Mouse (Mus musculus) spleen, adult 2 months (tissue): ENCODE results near the gene Tpst2. TPM values are rescaled to one million over a fixed set of nuclear protein-coding genes. Genes with fewer than 3 reads are reported as not detected.
A peak's percentile ranks its signal among the peaks of the same experiment; 100 is the strongest.

Experiments used
- DNase-seq, 2 experiments: peaks; one replicate each; pipeline versions ENCODE4 v3.0.0 to v3.0.0-alpha.2; 2012 to 2021; ENCODE audit warnings: low spot score in 2 of 2, low read depth in 1 of 2
- H3K27ac ChIP-seq: fragments of 200-500 bp; 2 replicates; pipeline ENCODE4 v1.5.1; 2012; ENCODE audit warnings: low read length, inconsistent platforms; ENCODE audit not compliant: insufficient read depth
- H3K27me3 ChIP-seq: fragments of 200-500 bp; 2 replicates; pipeline ENCODE4 v1.6.1; 2012; ENCODE audit warnings: mild to moderate bottlenecking, moderate library complexity, low read length, inconsistent platforms; ENCODE audit not compliant: control insufficient read depth, insufficient read depth
- H3K36me3 ChIP-seq: fragments of 200-500 bp; 2 replicates; pipeline ENCODE4 v1.6.1; 2012; ENCODE audit warnings: mild to moderate bottlenecking, low read length, inconsistent platforms; ENCODE audit not compliant: control insufficient read depth, insufficient read depth
- H3K4me1 ChIP-seq: fragments of 200-500 bp; 2 replicates; pipeline ENCODE4 v1.6.1; 2011; ENCODE audit warnings: inconsistent platforms; ENCODE audit not compliant: control insufficient read depth, insufficient read depth, insufficient read length
- H3K4me3 ChIP-seq: fragments of 200-500 bp; 2 replicates; pipeline ENCODE4 v1.5.1; 2011; ENCODE audit warnings: mild to moderate bottlenecking, inconsistent platforms; ENCODE audit not compliant: insufficient read depth, insufficient read length; ENCODE audit errors: extremely low read depth
- CTCF ChIP-seq: fragments of 200-500 bp; IDR thresholded peaks from 2 replicates; pipeline ENCODE4 v1.5.1; 2011; ENCODE audit warnings: mild to moderate bottlenecking, inconsistent platforms; ENCODE audit not compliant: insufficient read depth, insufficient read length, insufficient replicate concordance; ENCODE audit errors: extremely low read depth
- POLR2A ChIP-seq: fragments of 200-500 bp; IDR thresholded peaks from 2 replicates; pipeline ENCODE4 v1.6.1; 2011; ENCODE audit warnings: low read depth, low read length, inconsistent platforms
- WGBS: fragments of 180-500 bp; shearing (Covaris S2); methylation state at CpG from one replicate; pipeline ENCODE4 v1.1.7; 2018; 5-methylcytosine and 5-hydroxymethylcytosine counted together
- polyA plus RNA-seq: library from polyadenylated mRNA; depleted of rRNA; stranded (reverse); fragments of >200 nt; gene quantifications from 2 replicates; pipeline ENCODE4 v1.2.3, GENCODE M21; 2012

The Tpst2 gene
- polyA plus RNA-seq, 1 experiment = 102 TPM

DNA sequence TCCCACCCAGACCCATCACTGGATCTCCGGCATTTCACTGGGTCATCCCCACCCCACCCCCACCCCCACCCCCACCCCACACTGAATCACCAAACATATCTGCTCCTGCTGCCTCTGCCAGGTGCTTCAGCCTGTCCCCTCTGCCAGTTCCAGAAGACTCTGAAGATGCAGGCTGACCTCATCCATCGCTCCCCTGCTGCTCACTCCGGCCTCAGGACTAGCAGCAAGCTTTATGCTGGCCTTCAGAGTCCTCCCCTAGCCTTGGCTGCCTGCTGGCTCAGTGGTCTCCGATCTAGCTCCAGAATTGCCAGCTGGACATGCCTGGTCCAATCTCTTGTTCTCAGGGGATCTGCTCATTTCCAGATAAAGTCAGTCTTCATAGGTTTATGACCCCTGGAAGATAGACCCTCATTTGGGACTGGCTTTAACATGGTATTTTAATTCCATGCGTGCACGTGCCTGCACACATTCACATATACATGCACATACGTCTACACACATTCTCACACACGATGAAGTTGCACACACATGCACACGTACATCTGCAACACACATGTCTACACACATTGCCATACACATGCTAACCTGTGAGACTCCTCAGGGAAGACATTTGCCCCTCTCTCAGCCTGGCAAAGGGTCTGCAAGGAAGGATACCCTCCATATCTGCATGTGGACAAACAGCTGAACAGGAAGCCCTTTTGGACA lies 38.5 kb upstream of the Tpst2 start:
- TF ChIP-seq POLR2A (no peak), CTCF (no peak)
- H3K4me1 ChIP-seq = peaks cover 1% of the 10 kb centered on the region; the same call in 1 of the 2 replicates
- 86% methylated on average over 9 of the region's 9 CpGs for WGBS

GRCm38 (mm10) chr5:112238781-112239482 lies 37.6 kb upstream of the Tpst2 start:
- Histone ChIP-seq H3K36me3 (no peaks in the 10 kb centered on the region), H3K4me3 (no peak overlapping the region), H3K27me3 (no peaks in the 10 kb centered on the region), H3K4me1 (peaks cover 4% of the 10 kb centered on the region; the same call in 1 of the 2 replicates), H3K27ac (no peak overlapping the region)
- DNase-seq = no peak
- WGBS = 87% methylated on average over 3 of the region's 3 CpGs
- no peak for TF ChIP-seq POLR2A
- no peak for TF ChIP-seq CTCF

More for the DNA sequence above, 38.5 kb upstream of the Tpst2 start:
- Histone ChIP-seq H3K27me3 (no peaks in the 10 kb centered on the region), H3K27ac (no peak overlapping the region), H3K36me3 (no peaks in the 10 kb centered on the region), H3K4me3 (no peak overlapping the region)
- DNase-seq = no peak

GRCm38 (mm10) chr5:112240761-112241160 lies 35.7 kb upstream of the Tpst2 start:
- TF ChIP-seq CTCF = peak; percentile 97
- no peak for TF ChIP-seq POLR2A
- WGBS = under 1% methylated on average over 10 of the region's 10 CpGs
- DNase-seq = peak; percentile 59 to 84
- Histone ChIP-seq H3K27me3 (no peaks in the 10 kb centered on the region), H3K4me3 (no peak overlapping the region), H3K36me3 (no peaks in the 10 kb centered on the region), H3K27ac (no peak overlapping the region), H3K4me1 (peaks cover 4% of the 10 kb centered on the region; the same call in 1 of the 2 replicates)

GRCm38 (mm10) chr5:112241849-112242248 lies 34.6 kb upstream of the Tpst2 start:
- peaks cover 4% of the 10 kb centered on the region; the same call in 1 of the 2 replicates for H3K4me1 ChIP-seq
- 37% methylated on average over 2 of the region's 2 CpGs for WGBS
- H3K27me3 ChIP-seq = no peaks in the 10 kb centered on the region
- no peak for DNase-seq
- no peaks in the 10 kb centered on the region for H3K36me3 ChIP-seq
- H3K4me3 ChIP-seq = no peak overlapping the region
- TF ChIP-seq CTCF (no peak), POLR2A (no peak)
- H3K27ac ChIP-seq = peak overlapping the region; percentile 76

DNA sequence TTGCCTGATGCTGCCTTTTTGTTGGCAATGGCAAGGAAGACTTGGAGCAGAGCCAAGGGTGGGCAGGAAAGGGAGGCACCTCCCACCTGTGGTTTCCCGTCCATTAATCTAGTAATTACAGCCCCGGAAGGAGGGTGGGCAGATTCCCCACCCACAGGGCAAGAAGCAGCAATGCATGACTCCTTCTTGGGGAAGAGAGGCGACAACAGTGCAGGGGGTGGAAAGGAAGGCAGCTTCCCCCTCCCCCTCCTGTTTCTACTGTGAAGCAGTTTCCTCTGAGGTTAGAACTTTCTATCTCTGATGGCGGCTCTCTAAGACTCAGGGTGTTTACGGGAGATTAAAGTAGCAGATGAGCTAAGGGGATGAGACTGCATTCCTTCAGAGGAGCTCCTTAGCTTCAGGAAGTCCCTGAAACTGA lies 34.1 kb upstream of the Tpst2 start:
- Histone ChIP-seq H3K27ac (peak overlapping the region; percentile 76), H3K4me1 (peaks cover 4% of the 10 kb centered on the region; the same call in 1 of the 2 replicates), H3K4me3 (no peak overlapping the region), H3K27me3 (no peaks in the 10 kb centered on the region), H3K36me3 (no peaks in the 10 kb centered on the region)
- peak; percentile 41 to 60 for DNase-seq
- no peak for TF ChIP-seq POLR2A
- no peak for TF ChIP-seq CTCF
- WGBS = 6% methylated on average over 5 of the region's 5 CpGs

- no peak overlapping the region for H3K4me3 ChIP-seq
- no peaks in the 10 kb centered on the region for H3K27me3 ChIP-seq
- no peak for DNase-seq
- 74% methylated on average over 5 of the region's 5 CpGs for WGBS
- H3K36me3 ChIP-seq = no peaks in the 10 kb centered on the region
- no peak for TF ChIP-seq POLR2A
- no peak for TF ChIP-seq CTCF
- H3K27ac ChIP-seq = peak overlapping the region; percentile 76
- H3K4me1 ChIP-seq = peaks cover 4% of the 10 kb centered on the region; the same call in 1 of the 2 replicates
These were observed 33.5 kb upstream of the Tpst2 start for GRCm38 (mm10) chr5:112243041-112243440.
